Mouse (Mus musculus) spleen, postnatal 10 days (tissue): ENCODE measurements around the gene Entpd7.

Experiments
- DNase-seq, 2 experiments: peaks; one replicate each; pipeline ENCODE4 v3.0.0; 2021 to 2022; ENCODE audit warnings: low spot score in 2 of 2

Gene Entpd7

DNA sequence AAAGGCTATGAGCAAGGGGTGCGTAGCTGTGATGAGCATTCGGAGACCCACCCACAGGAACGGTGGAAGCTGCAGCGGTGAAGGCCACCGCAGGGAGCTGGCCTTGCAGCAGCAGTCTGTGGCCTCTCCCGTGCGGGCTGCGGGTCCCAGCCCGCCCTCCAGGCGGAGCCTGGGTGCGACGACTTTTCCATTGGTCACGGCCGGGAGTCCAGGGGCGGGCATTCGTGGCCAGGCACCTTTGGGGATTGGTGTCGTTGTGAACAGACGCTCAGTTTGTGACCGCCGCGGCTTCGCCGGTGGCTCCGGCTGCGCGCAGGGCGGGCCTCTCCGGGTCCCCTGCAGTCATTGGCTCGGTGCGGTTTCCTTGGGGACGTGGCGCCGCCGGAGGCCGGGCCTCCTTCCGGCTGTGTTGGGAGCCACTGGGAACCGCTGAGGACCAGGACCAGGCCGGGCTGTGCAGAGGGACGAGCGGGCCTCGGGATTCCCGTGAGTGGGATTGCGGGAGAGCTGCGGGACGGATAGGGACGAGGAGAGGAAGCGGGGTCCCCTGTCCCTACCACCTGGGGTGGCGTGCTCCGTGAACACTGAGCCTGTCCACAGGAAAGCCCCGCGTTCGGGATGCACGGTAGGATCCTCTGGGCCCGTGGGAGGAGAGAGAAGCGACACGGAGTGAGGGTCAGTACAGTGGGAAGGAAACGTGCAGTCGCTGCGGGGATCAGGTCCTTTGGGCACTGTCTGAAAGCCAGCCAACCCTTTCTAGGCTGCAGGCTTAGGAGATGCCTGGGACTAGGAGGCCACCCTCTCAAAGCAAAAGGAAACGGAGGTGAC, at the start of gene Entpd7:
TSS of gene Entpd7 (plus strand) at position 254 of the 828 bp plus-strand sequence.
- DNase-seq, result peak; percentile 82 to 94

DNA sequence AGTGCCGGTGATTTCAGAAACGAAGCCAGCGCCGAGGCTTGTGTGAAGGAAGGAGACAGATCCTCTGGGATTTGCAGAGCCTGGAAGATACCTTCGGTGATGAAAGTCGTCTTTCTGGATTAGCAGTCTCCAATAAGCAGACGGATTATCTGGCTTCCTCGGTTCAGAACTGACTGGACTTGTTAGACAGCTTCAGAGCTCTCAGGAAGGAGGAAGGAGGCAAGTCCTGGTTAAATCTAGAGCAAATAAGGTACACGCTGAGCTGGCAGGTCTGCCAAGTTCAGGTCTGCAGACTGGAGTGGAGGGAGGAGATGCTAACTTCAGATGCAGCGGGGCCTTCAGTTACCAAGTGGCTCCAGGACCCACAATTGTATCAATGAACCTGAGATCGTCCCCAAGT, 47.6 kb upstream of the Entpd7 start:
- DNase-seq, result no peak

DNA sequence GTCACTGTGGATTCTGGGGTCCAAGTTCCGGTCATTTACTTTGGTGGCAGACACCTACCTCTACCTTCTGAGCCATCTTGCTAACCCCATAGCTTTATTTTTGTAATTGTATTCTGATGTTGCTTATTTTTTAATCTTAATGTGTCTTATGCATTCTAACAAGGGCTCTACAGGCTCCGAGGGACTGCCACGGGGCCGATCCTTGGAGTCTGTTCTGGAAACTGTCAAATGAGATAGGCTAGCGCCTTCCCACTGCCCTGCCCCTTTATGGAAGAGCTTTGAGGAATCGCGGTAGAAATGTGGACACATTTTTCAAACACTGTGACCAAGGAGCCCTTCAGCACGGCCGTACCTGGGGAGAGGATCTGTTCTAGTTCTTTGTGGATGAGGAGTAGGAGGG, 46.6 kb upstream of the Entpd7 start:
- no peak for DNase-seq

DNA sequence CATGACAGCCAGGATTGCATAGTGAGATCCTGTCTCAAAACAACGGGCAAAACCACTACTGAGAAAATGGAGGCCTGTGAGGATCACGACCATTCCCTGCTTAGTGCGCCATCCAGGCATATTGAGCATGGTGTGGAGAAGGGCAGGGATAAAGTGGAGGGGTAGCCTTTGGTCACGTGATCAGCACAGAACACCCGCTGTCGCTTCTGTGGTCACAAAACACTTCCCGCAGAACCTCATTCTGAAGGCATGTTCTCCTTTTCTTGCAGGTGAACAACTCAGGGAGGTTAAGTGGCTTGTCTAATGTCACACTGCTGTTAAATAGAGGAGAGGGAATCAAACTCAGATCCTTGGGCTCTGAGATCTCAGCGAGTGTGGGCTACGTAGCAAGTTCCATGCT, 44.0 kb upstream of the Entpd7 start:
- DNase-seq, result no peak

DNA sequence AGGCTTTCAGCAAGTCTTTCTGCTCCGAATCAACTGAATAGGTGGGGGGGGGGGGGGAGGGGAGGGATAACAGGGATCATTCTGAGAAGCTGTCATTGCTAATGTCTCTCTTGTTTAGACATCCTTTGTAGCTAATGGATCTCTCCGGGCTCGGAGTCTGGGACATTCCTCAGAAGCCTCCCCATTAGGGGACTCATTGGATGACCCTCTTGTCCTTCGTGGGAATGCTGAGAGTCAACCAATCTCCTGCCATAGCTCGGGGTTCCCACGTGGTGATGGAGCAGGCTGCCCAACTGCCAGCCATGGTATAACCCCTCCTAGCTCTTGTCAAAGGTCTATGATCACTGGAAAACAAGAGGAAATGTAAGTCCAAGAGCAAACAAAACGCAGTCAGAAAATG, 42.6 kb upstream of the Entpd7 start:
- no peak for DNase-seq

DNA sequence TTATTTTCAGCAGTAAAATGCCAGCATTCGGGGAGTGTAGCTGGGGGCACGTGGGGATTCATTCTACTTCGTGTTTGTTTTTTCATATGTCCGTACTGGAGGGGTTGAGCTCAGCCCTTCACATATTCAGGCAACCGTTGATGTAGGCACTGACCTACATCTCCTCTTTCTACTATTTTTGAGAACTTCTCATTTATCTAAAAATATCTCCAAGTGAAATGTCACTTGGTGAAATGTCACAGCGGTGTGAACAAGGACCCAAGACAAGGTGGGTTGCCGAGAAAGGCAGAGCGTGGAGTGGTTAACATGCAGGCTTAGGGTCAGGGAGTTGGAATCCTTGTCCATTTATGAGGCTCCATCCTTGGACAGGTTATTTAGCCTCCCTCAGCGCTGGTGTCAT, 42.2 kb upstream of the Entpd7 start:
- DNase-seq, result no peak

DNA sequence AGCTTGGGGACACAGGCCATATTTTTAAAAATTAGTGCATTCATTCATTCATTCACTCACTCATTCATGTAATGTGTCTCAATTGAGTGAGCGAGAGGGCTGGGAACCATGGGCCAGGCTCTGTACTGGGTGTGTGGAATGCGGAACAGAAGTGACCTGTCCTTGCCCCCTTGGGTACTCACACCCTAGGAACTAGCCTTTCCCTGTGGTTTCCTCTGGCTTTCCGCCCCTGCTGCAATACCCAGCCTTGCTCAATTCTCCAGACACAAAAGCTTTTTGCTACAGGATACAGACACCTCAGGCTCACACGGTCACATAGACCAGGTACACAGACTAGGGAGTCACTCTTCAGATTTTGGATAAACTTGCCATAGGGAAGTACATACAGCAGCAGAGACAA, 41.1 kb upstream of the Entpd7 start:
- DNase-seq, result peak in 1 of 2 experiments; percentile 22

DNA sequence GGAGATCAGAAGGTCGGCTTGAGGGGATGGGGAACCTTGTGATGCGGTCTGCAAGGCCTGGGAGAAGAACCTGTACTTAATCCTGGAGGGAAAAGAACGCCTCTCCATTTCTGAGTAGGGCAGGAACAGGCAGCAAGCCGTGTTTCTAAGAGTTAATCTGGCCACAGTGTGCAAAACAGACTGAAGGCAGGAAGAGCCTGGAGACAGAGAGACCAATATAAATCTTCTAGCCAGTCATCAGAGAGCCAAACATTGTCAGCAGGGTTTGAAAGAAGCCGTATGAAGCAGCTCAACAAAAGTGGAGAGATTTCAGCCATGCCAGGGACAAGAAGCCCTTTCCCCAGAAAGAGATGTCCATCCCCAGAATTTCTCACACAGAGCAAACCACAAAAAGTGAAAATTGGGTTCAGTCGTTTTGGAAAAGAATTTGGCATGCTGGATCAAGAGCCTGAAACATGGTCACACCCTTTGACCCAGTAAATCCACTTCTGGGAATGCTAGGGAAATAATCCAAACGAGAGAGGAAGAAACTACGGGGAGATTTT, 38.2 kb upstream of the Entpd7 start:
- no peak for DNase-seq

DNA sequence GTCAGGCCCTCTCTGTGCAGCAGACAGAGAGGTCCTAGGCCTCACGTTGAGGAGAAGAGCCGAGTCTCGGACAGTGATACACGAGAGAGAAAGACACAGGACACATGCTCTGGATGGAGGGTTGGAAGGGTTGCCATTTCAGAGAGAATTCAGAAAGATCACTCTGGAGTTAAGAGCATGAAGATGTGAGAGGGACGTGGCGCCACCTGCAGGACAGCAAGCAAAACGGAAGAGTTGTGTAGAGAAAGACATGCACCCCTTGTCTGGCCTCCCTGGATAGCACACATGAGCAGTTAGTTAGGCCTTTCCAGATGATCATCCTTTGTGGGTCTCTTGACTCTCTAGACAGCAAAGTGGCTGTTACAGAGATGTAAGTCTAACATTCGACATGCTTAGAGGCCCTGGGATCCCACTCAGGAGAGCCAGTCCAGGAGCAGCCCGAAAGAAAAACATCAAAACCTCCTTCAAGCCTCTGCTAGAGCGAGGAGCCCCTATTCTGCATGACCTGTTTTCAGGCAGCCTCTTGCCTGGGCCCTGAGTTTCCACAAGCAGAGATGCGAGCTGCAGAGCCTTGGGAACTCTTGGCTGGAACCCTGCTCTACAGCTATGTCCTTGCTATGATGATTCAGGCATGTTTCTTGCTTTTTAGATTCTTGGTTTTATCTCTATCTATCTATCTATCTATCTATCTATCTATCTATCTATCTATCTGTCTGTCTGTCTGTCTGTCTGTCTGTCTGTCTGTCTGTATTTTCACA, 33.6 kb upstream of the Entpd7 start:
- peak; percentile 32 to 80 for DNase-seq

DNA sequence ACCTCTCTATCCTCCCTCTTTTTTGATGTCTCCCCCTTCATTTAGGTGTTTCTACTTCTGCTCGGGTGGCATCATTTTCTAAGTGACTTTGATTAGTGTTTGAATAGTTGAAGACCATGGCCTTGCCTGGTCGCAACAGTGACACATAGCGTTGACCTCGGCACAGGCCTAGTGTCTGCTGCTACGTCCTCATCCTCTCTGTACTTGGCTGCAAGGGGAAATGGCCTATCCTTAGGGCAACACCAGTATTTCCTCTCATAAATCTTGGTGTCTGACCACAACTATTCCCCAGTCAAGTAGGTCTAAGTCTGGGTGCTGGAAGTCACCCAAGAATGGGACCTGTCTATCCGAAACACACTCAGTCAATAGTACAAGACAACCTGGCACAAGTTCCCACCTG, 29.8 kb upstream of the Entpd7 start:
- no peak for DNase-seq

DNA sequence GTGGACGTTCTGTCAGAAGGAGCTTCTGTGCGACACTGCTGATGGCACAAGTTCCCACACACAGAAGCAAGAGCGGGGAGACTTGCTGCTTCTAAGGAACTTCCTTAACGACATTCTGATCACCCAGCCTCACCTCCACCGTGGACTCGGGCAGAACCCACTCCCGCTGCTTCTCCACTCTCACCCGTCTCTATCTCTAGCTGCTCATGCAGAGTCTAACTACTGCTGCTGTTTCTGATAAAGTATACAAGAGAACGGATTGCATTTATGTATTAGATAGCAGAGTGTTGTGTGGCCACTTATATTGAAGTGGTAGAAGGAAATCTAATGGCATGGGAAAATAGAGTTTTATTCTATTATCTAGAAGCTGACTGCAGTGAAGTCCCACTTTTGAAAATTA, 28.7 kb upstream of the Entpd7 start:
- no peak for DNase-seq

DNA sequence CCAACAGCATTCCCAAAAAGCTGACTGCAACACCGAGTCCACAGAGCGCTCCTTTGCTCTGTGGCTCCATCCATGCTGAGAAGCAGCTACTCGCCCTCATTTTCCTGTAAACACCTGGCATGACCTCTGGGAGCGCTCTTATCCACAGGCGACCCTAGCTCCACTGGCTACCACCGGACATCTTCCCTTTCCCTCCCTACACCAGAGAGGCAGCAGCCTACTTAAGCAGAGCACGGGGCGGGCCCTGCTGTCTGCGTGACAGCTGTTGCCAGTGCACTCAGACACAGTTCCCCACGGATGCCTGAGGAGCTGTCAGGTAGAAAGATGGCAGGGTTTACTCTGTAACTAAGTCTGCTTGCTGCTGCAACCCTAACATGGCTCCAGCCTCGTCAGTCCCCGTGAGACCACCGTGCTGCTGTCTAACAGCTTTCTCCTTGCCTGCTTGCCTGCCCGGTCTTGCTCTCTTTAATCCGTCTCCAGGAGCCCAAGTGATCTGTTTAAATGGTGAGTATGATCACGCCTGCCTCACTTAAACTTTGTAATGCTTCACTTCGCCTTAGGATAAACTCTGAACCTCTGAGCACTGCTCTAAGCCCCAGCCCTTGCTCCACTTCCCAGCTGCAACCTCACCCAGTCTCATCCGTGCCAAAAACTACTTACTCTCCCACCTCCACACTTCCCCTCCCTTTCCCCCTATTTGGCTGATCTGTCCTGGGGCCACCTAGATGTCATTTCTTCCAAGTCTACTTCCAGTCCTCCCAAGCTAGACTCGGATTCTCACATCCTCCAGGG, 27.1 kb upstream of the Entpd7 start:
- no peak for DNase-seq

DNA sequence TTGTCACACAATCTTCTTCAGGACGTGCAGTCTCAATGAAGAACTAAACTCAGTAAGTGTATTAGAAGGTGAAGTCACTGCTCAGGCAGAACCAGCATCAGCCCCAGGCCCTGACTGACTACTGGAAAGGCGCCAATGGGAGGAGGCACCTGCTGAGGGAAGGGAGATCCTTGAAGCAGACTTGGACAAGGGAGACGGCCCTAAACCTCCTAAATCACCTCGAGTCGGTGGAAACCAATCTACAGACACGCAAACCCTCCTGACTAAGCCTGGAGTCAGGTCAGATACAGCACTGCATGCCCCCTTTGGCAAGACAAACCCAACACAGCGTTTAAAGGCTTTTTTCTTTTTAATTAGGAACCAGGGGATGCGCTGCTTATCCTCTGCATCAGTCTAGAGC, 26.0 kb upstream of the Entpd7 start:
- no peak for DNase-seq

DNA sequence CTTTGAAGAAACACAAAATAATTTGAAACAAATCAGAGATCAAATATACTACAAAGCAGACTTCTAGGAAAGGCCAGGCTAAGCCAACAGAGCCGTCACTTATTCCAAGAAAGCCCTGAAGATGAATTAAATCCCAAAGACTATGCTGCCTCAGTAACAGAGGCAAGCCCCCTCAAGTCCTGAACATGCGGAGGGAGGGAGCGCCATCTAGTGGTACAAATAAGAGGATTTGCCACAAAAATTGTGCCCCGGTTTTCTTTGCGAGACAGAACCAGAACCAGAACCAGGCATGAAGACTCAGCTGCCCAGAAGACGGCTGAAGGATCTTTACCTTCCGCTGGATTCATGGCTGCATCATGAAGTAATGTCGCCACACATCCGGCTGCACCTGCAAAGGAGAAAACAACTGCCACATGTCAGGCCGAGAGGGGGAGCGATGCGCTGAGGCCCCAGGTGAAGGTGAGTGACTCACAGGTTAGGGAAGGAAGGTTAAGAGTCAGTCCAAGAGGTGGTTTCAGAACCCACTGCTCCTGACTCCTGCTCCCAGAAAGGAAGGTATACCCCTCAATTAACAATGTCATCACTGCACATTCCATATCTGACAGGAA, 23.9 kb upstream of the Entpd7 start:
- DNase-seq, result peak in 1 of 2 experiments; percentile 47

DNA sequence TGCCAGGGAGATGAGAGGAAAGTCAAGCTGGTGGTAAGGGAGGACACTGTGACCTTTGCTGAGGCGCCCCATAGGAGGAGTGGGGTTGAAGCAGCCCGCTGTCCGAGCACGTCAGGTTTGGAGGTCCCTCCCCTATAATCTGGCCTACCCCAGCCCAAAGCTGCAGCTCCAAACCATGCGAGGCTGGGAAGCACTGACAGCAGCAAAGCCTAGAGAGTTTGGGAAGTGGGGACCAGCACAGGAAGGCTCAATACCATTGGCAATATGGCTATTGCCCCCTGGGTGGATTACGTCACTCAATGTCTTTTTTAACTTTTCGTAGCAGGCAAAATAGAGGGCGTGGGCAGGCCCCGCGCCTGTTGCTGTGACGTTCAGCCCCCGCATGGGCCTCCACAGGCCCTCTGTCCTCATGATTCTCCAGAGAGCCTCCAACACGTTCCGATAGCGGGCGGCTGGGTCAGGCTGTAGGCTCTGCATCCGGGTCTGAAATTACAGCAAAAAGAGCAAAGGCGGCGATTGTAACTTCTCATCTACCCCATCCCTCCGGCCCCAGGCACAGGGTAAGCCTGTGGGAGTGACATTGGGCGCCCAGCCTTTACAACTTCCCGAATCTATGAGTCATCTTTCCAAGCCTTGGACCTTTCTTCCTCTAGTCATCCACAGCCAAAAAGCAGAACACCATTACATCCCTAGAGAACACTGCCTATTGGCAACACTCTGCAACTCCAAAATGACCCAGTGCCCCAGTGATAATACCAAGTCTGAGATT, 22.6 kb upstream of the Entpd7 start:
- DNase-seq, result no peak

DNA sequence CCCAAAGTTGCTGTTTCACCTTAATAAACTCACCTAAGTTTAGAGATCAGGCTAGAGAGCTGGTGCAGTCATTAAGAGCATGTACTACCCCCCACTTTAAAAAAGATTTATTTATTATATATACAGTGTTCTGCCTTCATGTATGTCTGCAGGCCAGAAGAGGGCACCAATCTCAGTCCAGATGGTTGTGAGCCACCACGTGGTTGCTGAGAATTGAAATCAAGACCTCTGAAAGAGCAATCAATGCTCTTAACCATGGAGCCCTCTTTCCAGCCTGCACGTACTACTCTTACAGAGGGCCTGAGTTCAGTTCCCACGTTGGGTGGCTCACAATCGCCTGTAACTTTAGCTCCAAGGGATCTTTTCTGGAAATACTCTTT, 22.1 kb upstream of the Entpd7 start:
- DNase-seq, result peak in 1 of 2 experiments; percentile 54

DNA sequence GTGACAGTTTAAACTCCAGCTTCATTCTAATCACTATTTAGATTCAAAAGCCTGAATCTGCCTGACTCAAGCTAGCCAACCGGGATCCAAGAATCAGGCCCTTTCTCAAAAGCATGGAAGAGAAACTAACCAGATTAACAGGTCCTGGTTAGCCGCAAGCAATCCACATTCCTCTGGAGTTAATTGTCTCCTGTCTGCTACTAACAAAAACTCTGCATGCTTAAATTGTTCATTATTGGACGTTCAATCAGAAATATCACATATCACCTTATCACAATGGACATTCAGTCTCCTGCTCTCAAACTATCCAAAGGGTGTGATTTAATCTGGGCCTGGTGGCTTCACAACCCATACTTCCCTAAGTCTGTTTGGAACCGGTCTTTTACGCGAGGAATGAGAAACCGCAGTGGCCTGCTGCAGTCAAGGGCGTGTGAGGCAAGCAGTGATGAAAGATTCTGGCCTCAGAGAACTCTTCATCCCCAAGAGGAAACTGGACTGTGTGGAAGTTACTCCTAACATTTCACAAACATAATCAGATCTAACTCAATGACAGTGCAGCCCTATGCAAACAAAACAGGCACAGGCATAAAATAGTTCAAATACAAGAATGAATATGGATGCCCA, 20.2 kb upstream of the Entpd7 start:
- DNase-seq, result no peak

DNA sequence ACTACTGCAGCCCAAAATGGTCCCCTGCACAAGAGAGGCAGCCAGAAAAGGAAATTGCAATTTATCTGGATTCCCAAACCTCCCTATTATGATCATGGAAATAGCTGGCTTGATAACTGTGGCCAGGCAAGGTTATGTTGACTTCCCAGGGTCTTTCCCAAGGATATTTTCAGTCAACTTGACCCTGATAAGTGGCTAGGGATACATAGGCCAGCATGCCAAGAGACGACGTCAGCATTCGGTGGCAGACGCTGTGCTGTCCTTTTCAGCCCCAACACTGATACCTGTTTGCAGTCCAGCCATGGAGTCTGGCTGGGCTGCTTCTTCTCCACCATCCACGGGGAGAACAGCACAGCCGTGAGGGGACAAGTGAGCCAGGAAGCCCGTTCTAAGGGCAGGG, 18.4 kb upstream of the Entpd7 start:
- no peak for DNase-seq

DNA sequence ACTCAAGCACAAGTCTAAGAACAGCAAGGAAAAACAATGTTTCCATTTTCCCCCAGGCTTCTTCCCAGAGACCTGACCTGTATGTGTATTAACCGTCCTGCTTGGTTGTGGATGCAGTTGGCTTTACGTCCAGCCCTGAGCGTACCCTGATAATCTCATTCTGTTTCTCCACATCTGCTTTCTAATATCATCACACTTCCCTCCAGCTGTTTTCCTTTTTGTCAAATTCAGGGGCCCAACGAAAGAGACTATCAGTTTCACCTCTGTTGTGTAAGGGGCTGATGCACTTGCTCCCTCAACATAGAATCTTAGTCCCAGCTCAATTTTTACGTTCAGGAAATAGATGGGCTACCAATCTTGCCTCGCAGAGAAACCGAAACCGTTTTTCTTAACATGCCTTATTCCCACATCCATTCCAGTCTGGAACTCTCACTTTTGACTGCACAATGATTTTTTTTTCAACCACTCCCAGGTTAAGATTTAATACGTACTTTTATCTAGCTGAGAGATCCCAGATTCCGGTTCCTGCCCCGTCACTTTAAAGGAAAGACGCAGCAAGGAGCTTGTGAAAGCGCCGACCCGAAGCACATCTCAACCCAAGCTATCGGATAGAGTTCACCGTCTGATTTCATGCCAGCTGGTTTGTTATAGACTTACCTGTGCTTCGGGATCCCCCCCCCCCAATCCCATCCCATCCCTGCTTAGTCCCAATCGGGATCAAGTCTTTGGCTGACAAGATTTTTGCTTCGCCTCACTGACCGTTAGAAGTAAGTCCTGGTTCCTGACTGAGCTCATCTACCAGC, 15.8 kb upstream of the Entpd7 start:
- peak; percentile 25 to 36 for DNase-seq

DNA sequence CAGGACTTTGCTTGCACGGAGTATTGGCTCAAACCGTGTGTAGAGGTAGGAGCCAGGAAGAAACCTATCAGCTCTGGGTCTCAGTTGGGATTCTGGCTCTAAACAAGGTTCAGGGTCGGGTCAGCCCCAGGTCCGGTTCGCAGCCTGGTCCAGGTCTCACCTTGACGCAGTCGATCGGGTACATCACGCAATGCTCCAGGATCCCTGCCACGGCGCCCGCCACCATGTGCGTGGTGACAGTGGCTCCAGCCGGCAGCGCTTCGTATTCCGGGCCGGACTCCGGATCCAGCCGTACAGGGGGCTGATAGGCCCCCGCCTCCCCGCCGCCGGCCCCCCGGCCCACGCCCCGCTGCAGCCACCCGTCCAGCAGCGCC, 15.2 kb upstream of the Entpd7 start:
- DNase-seq, result no peak
